Mouse (Mus musculus) limb, embryonic 11.5 days (tissue): Measurements from ENCODE around the gene 4930556J24Rik. TPM values are rescaled to one million over a fixed set of nuclear protein-coding genes. Genes with fewer than 3 reads are reported as not detected.
"Not testable (repeated sequence)": the region's sequence is repeated elsewhere in the genome, so short reads cannot be mapped to it uniquely, and the experiment has no call there.

Experiments used
- ATAC-seq: fragments of 200-750 bp; cut with Nextera tagmentation; 2 replicates; pipeline ENCODE4 v1.8.0; 2017; ENCODE audit warnings: low read depth; ENCODE audit not compliant: insufficient number of reproducible peaks, low FRiP score, low TSS enrichment
- DNase-seq: peaks from one replicate; pipeline ENCODE4 v3.0.0-alpha.2; 2015; ENCODE audit warnings: low spot score
- H3K27ac ChIP-seq: fragments of 300-500 bp; sonication (generic); replicated peaks from 2 replicates; pipeline ENCODE4 v1.5.1; 2014; ENCODE audit warnings: low read depth, mild to moderate bottlenecking, low read length
- H3K27me3 ChIP-seq: fragments of 300-500 bp; sonication (generic); 2 replicates; pipeline ENCODE4 v1.6.1; 2014; ENCODE audit warnings: mild to moderate bottlenecking, low read length, mixed read lengths; ENCODE audit not compliant: control insufficient read depth, insufficient read depth
- H3K36me3 ChIP-seq: fragments of 300-500 bp; sonication (generic); 2 replicates; pipeline ENCODE4 v1.6.1; 2014; ENCODE audit warnings: mild to moderate bottlenecking, low read length, moderate library complexity, mixed read lengths; ENCODE audit not compliant: control insufficient read depth, insufficient read depth
- H3K4me1 ChIP-seq: fragments of 300-500 bp; sonication (generic); 2 replicates; pipeline ENCODE4 v1.6.1; 2014; ENCODE audit warnings: low read length, mixed read lengths; ENCODE audit not compliant: control insufficient read depth, insufficient read depth
- H3K4me2 ChIP-seq: fragments of 300-500 bp; sonication (generic); 2 replicates; pipeline ENCODE4 v1.6.1; 2014; ENCODE audit warnings: low read depth, mild to moderate bottlenecking, moderate library complexity; ENCODE audit not compliant: severe bottlenecking
- H3K4me3 ChIP-seq: fragments of 300-500 bp; sonication (generic); 2 replicates; pipeline ENCODE4 v1.5.1; 2014; ENCODE audit warnings: low read depth, low read length
- H3K9ac ChIP-seq: fragments of 300-500 bp; sonication (generic); 2 replicates; pipeline ENCODE4 v1.6.1; 2014; ENCODE audit warnings: mild to moderate bottlenecking, low read length
- H3K9me3 ChIP-seq: fragments of 300-500 bp; sonication (generic); 2 replicates; pipeline ENCODE4 v1.6.1; 2016; ENCODE audit warnings: low read length; ENCODE audit not compliant: control insufficient read depth
- WGBS: fragments of 180-500 bp; shearing (Covaris S2); extraction: QIAGEN DNeasy Blood & Tissue Kit; methylation state at CpG from one replicate; pipeline ENCODE4 v1.1.7; 2014; 5-methylcytosine and 5-hydroxymethylcytosine counted together
- polyA plus RNA-seq: library from polyadenylated mRNA; unstranded; fragments of >200 nt; fragmentation: Nextera tagmentation; extraction: Ambion mirVana; gene quantifications from 2 replicates; pipeline ENCODE4 v1.2.1, GENCODE M21; 2014

4930556J24Rik gene
- polyA plus RNA-seq = not detected in 2 replicates

- peaks cover 29% of the 10 kb centered on the region for H3K36me3 ChIP-seq
- no peaks in the 10 kb centered on the region for H3K27me3 ChIP-seq
- no peaks in the 10 kb centered on the region for H3K4me1 ChIP-seq
- 89% methylated on average over 6 of the region's 6 CpGs for WGBS
- H3K4me3 ChIP-seq = no peak within 1 kb of the TSS
- H3K9me3 ChIP-seq = no peaks in the 10 kb centered on the region
- no peak for DNase-seq
- no peak for ATAC-seq
- H3K9ac ChIP-seq = no peak within 1 kb of the TSS
- no peak within 1 kb of the TSS for H3K27ac ChIP-seq
- H3K4me2 ChIP-seq = no peak within 1 kb of the TSS
Observed at GRCm38 (mm10) chr11:3976678-3977077, at the start of gene 4930556J24Rik. 4930556J24Rik (minus strand) TSS chr11:3976778.

GRCm38 (mm10) chr11:4023321-4023720 is 46.7 kb upstream of the 4930556J24Rik start:
- H3K9me3 ChIP-seq = no peaks in the 10 kb centered on the region
- no peak overlapping the region for H3K4me3 ChIP-seq
- no peak overlapping the region for H3K9ac ChIP-seq
- ATAC-seq (no peak), DNase-seq (no peak)
- H3K4me2 ChIP-seq = no peak overlapping the region
- no peaks in the 10 kb centered on the region for H3K4me1 ChIP-seq
- no peaks in the 10 kb centered on the region for H3K36me3 ChIP-seq
- H3K27ac ChIP-seq = no peak overlapping the region
- WGBS = 82% methylated on average over 2 of the region's 2 CpGs
- no peaks in the 10 kb centered on the region for H3K27me3 ChIP-seq

- H3K4me3 ChIP-seq, H3K9ac ChIP-seq, ATAC-seq, H3K9me3 ChIP-seq, H3K27ac ChIP-seq, H3K4me1 ChIP-seq, H3K27me3 ChIP-seq, H3K36me3 ChIP-seq, H3K4me2 ChIP-seq, DNase-seq: not testable (repeated sequence)
- WGBS = 94% methylated on average over 13 of the region's 13 CpGs
Observed at GRCm38 (mm10) chr11:4022111-4022510, 45.5 kb upstream of the 4930556J24Rik start.

- H3K9me3 ChIP-seq, H3K27me3 ChIP-seq, H3K4me2 ChIP-seq, H3K4me3 ChIP-seq, H3K9ac ChIP-seq, H3K36me3 ChIP-seq, DNase-seq, H3K27ac ChIP-seq, H3K4me1 ChIP-seq, ATAC-seq: not testable (repeated sequence)
- 92% methylated on average over 14 of the region's 14 CpGs for WGBS
Observed at GRCm38 (mm10) chr11:4015796-4016195, 39.2 kb upstream of the 4930556J24Rik start.

GRCm38 (mm10) chr11:4012616-4013015 is 36.0 kb upstream of the 4930556J24Rik start:
- no peak overlapping the region for H3K9ac ChIP-seq
- H3K9me3 ChIP-seq = no peaks in the 10 kb centered on the region
- H3K4me3 ChIP-seq = no peak overlapping the region
- H3K27me3 ChIP-seq = no peaks in the 10 kb centered on the region
- H3K4me1 ChIP-seq = no peaks in the 10 kb centered on the region
- H3K27ac ChIP-seq = no peak overlapping the region
- 85% methylated on average over 1 of the region's 1 CpGs for WGBS
- no peaks in the 10 kb centered on the region for H3K36me3 ChIP-seq
- DNase-seq (no peak), ATAC-seq (no peak)
- no peak overlapping the region for H3K4me2 ChIP-seq

GRCm38 (mm10) chr11:4006462-4006861 is 29.9 kb upstream of the 4930556J24Rik start:
- 80% methylated on average over 3 of the region's 3 CpGs for WGBS
- Histone ChIP-seq H3K27ac (no peak overlapping the region), H3K4me3 (no peak overlapping the region), H3K27me3 (no peaks in the 10 kb centered on the region), H3K36me3 (no peaks in the 10 kb centered on the region), H3K9ac (no peak overlapping the region), H3K4me1 (no peaks in the 10 kb centered on the region), H3K4me2 (no peak overlapping the region), H3K9me3 (no peaks in the 10 kb centered on the region)
- no peak for DNase-seq
- no peak for ATAC-seq

GRCm38 (mm10) chr11:4005220-4005805 is 28.7 kb upstream of the 4930556J24Rik start:
- Histone ChIP-seq H3K27me3 (no peaks in the 10 kb centered on the region), H3K27ac (no peak overlapping the region), H3K4me2 (no peak overlapping the region), H3K36me3 (no peaks in the 10 kb centered on the region), H3K9ac (no peak overlapping the region), H3K9me3 (no peaks in the 10 kb centered on the region), H3K4me3 (no peak overlapping the region), H3K4me1 (no peaks in the 10 kb centered on the region)
- WGBS = 61% methylated on average over 5 of the region's 5 CpGs
- no peak for ATAC-seq
- DNase-seq = no peak

GRCm38 (mm10) chr11:4001603-4002002 is 25.0 kb upstream of the 4930556J24Rik start:
- Histone ChIP-seq H3K4me3 (no peak overlapping the region), H3K4me1 (peaks cover 11% of the 10 kb centered on the region), H3K9me3 (no peaks in the 10 kb centered on the region), H3K36me3 (no peaks in the 10 kb centered on the region), H3K27ac (no peak overlapping the region), H3K9ac (no peak overlapping the region), H3K4me2 (no peak overlapping the region), H3K27me3 (peaks cover 20% of the 10 kb centered on the region)
- 11% methylated on average over 5 of the region's 5 CpGs for WGBS
- ATAC-seq (no peak), DNase-seq (peak; percentile 89)

GRCm38 (mm10) chr11:3999547-3999946 is 23.0 kb upstream of the 4930556J24Rik start:
- Histone ChIP-seq H3K4me3 (no peak overlapping the region), H3K4me2 (no peak overlapping the region), H3K27me3 (peaks cover 20% of the 10 kb centered on the region), H3K27ac (no peak overlapping the region), H3K4me1 (peaks cover 11% of the 10 kb centered on the region), H3K9ac (no peak overlapping the region), H3K36me3 (no peaks in the 10 kb centered on the region), H3K9me3 (no peaks in the 10 kb centered on the region)
- DNase-seq (peak; percentile 67), ATAC-seq (peak; percentile 88)
- 6% methylated on average over 5 of the region's 5 CpGs for WGBS
